Mouse (Mus musculus): ENCODE measurements around the gene Klf1. TPM values are rescaled to one million over a fixed set of nuclear protein-coding genes. Genes with fewer than 3 reads are reported as not detected.

Klf1 gene
- polyA plus RNA-seq, 1 experiment from 2014 or later = 2.5 TPM

DNA sequence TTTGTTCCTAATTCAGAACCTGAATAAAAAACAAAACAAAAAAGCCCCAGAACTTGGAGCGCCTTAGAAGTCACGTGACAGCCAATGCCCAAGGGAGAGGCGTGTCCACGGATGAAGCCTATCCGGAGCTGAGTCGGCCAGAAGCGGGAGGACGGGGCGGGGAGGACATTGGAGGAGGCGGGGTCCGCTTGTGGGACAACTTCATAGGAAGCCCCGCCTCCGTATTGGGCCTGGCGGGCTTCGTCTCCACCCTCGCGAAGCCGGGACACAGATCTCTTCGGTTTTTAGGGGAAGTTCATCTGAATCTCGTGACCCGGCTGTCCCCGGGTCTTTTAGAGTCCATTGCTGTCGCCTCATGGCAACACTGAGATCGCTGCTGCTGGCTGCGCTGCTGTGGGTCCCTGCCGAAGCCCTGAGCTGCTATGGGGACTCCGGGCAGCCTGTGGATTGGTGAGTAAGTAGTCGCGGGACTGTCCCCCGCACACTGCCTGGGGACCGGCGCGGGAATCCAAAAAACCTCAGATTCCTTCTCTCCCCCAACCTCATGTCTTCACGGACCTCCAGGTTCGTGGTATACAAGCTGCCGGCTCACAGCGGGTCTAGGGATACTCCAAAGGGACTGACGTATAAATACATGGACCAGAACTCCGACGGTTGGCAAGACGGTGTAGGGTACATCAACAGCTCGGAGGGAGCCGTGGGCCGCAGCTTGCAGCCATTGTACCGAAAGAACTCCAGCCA is 6.9 kb downstream of the Klf1 start, which contains the start of gene Dnase2a:
TSS of gene Dnase2a (plus strand) at position 140 of the 741 bp plus-strand sequence.
- peak within 1 kb of the TSS; percentile 48 for H3K9ac ChIP-seq
- peak; percentile 92 for ATAC-seq (ENCODE audit: insufficient number of reproducible peaks, low FRiP score, low TSS enrichment, low read depth)
- H3K36me3 ChIP-seq = 0 out of 2 replicates have a peak, but pooled peaks cover 3% of the 10 kb centered on the region
- peak within 1 kb of the TSS; percentile 71 for H3K4me2 ChIP-seq
- H3K27ac ChIP-seq = peak within 1 kb of the TSS; percentile 35
- H3K27me3 ChIP-seq = peaks cover 35% of the 10 kb centered on the region
- under 1% methylated on average over 45 of the region's 45 CpGs for WGBS
- H3K9me3 ChIP-seq = no peaks in the 10 kb centered on the region
- peak within 1 kb of the TSS; percentile 55 for H3K4me3 ChIP-seq
- H3K4me1 ChIP-seq = peaks cover 31% of the 10 kb centered on the region

GRCm38 (mm10) chr8:84909162-84909767 is 7.5 kb downstream of the Klf1 start:
- Histone ChIP-seq H3K9me3 (no peaks in the 10 kb centered on the region), H3K27me3 (peaks cover 39% of the 10 kb centered on the region), H3K36me3 (0 out of 2 replicates have a peak, but pooled peaks cover 3% of the 10 kb centered on the region), H3K4me3 (peak overlapping the region; percentile 55), H3K27ac (no peak overlapping the region), H3K9ac (peak overlapping the region; percentile 48), H3K4me1 (peaks cover 31% of the 10 kb centered on the region), H3K4me2 (peak overlapping the region; percentile 71)
- WGBS = 46% methylated on average over 20 of the region's 20 CpGs
- ATAC-seq (ENCODE audit: insufficient number of reproducible peaks, low FRiP score, low TSS enrichment, low read depth) = no peak

- 39% methylated on average over 5 of the region's 5 CpGs for WGBS
- peaks cover 39% of the 10 kb centered on the region for H3K27me3 ChIP-seq
- 0 out of 2 replicates have a peak, but pooled peaks cover 3% of the 10 kb centered on the region for H3K36me3 ChIP-seq
- ATAC-seq (ENCODE audit: insufficient number of reproducible peaks, low FRiP score, low TSS enrichment, low read depth) = no peak
- no peaks in the 10 kb centered on the region for H3K9me3 ChIP-seq
- H3K4me1 ChIP-seq = peaks cover 31% of the 10 kb centered on the region
- no peak overlapping the region for H3K4me3 ChIP-seq
- no peak overlapping the region for H3K9ac ChIP-seq
- H3K27ac ChIP-seq = no peak overlapping the region
- H3K4me2 ChIP-seq = no peak overlapping the region; the same call in 1 of the 2 replicates
Observed at GRCm38 (mm10) chr8:84909949-84910348, 8.2 kb downstream of the Klf1 start.

DNA sequence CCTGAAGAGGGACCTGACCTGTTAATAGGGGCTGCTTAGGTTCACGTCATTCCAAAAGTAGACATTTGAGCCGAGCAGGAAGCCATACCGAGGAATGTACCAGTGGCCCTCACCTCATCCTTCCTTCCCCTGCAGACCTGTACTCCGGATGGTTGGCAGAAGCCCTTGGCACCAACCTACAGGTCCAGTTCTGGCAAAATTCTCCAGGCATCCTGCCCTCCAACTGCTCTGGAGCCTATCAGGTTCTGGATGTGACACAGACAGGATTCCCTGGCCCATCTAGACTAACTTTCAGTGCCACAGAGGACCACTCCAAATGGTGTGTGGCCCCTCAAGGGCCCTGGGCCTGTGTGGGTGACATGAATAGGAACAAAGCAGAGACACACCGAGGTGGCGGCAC is 8.8 kb downstream of the Klf1 start:
- 85% methylated on average over 6 of the region's 6 CpGs for WGBS

GRCm38 (mm10) chr8:84911854-84912253 is 10.1 kb downstream of the Klf1 start:
- 0 out of 2 replicates have a peak, but pooled peaks cover 3% of the 10 kb centered on the region for H3K36me3 ChIP-seq
- ATAC-seq (ENCODE audit: insufficient number of reproducible peaks, low FRiP score, low TSS enrichment, low read depth) = no peak
- peaks cover 54% of the 10 kb centered on the region for H3K27me3 ChIP-seq
- no peak overlapping the region for H3K9ac ChIP-seq
- no peak overlapping the region for H3K4me3 ChIP-seq
- H3K9me3 ChIP-seq = no peaks in the 10 kb centered on the region
- H3K27ac ChIP-seq = no peak overlapping the region
- WGBS = 82% methylated on average over 9 of the region's 9 CpGs
- H3K4me2 ChIP-seq = no peak overlapping the region
- peaks cover 31% of the 10 kb centered on the region for H3K4me1 ChIP-seq

More for the DNA sequence above, 8.8 kb downstream of the Klf1 start:
- H3K27ac ChIP-seq = no peak overlapping the region
- peaks cover 31% of the 10 kb centered on the region for H3K4me1 ChIP-seq
- H3K9ac ChIP-seq = no peak overlapping the region
- peaks cover 41% of the 10 kb centered on the region for H3K27me3 ChIP-seq
- 0 out of 2 replicates have a peak, but pooled peaks cover 3% of the 10 kb centered on the region for H3K36me3 ChIP-seq
- no peak overlapping the region for H3K4me3 ChIP-seq
- ATAC-seq (ENCODE audit: insufficient number of reproducible peaks, low FRiP score, low TSS enrichment, low read depth) = no peak
- no peaks in the 10 kb centered on the region for H3K9me3 ChIP-seq
- H3K4me2 ChIP-seq = no peak overlapping the region

- WGBS = 21% methylated on average over 27 of the region's 27 CpGs
- H3K9ac ChIP-seq = no peak overlapping the region
- 0 out of 2 replicates have a peak, but pooled peaks cover 3% of the 10 kb centered on the region for H3K36me3 ChIP-seq
- no peak overlapping the region for H3K27ac ChIP-seq
- peaks cover 56% of the 10 kb centered on the region for H3K27me3 ChIP-seq
- no peaks in the 10 kb centered on the region for H3K9me3 ChIP-seq
- H3K4me3 ChIP-seq = peak overlapping the region; percentile 41
- no peak for ATAC-seq (ENCODE audit: insufficient number of reproducible peaks, low FRiP score, low TSS enrichment, low read depth)
- peak overlapping the region; percentile 83 for H3K4me2 ChIP-seq
- peaks cover 31% of the 10 kb centered on the region for H3K4me1 ChIP-seq
Observed at GRCm38 (mm10) chr8:84912391-84912790, 10.7 kb downstream of the Klf1 start.

- H3K4me3 ChIP-seq = peak overlapping the region; percentile 41
- H3K36me3 ChIP-seq = 0 out of 2 replicates have a peak, but pooled peaks cover 3% of the 10 kb centered on the region
- ATAC-seq (ENCODE audit: insufficient number of reproducible peaks, low FRiP score, low TSS enrichment, low read depth) = no peak
- peaks cover 62% of the 10 kb centered on the region for H3K27me3 ChIP-seq
- WGBS = 1% methylated on average over 55 of the region's 55 CpGs
- no peak overlapping the region for H3K27ac ChIP-seq
- peaks cover 33% of the 10 kb centered on the region for H3K4me1 ChIP-seq
- 0 out of 2 replicates have a peak overlapping the region, but pooled peaks have one; percentile 21 for H3K9ac ChIP-seq
- H3K9me3 ChIP-seq = no peaks in the 10 kb centered on the region
- H3K4me2 ChIP-seq = peak overlapping the region; percentile 83
Observed at GRCm38 (mm10) chr8:84912895-84913501, 11.3 kb downstream of the Klf1 start.

GRCm38 (mm10) chr8:84913502-84913900 is 11.8 kb downstream of the Klf1 start:
- Histone ChIP-seq H3K9me3 (no peaks in the 10 kb centered on the region), H3K27ac (no peak overlapping the region), H3K27me3 (peaks cover 67% of the 10 kb centered on the region), H3K4me1 (peaks cover 33% of the 10 kb centered on the region), H3K9ac (no peak overlapping the region), H3K36me3 (0 out of 2 replicates have a peak, but pooled peaks cover 3% of the 10 kb centered on the region), H3K4me2 (peak overlapping the region; percentile 83), H3K4me3 (peak overlapping the region; percentile 41)
- no peak for ATAC-seq (ENCODE audit: insufficient number of reproducible peaks, low FRiP score, low TSS enrichment, low read depth)
- WGBS = 8% methylated on average over 9 of the region's 9 CpGs

- no peak for ATAC-seq (ENCODE audit: insufficient number of reproducible peaks, low FRiP score, low TSS enrichment, low read depth)
- 30% methylated on average over 4 of the region's 4 CpGs for WGBS
Observed at GRCm38 (mm10) chr8:84913960-84914359, 12.2 kb downstream of the Klf1 start.

GRCm38 (mm10) chr8:84915269-84915668 is 13.5 kb downstream of the Klf1 start:
- Histone ChIP-seq H3K27ac (no peak overlapping the region), H3K4me3 (no peak overlapping the region), H3K4me2 (no peak overlapping the region), H3K36me3 (0 out of 2 replicates have a peak, but pooled peaks cover 3% of the 10 kb centered on the region), H3K27me3 (peaks cover 65% of the 10 kb centered on the region), H3K4me1 (peaks cover 18% of the 10 kb centered on the region), H3K9me3 (no peaks in the 10 kb centered on the region), H3K9ac (no peak overlapping the region)
- WGBS = 78% methylated on average over 8 of the region's 8 CpGs
- no peak for ATAC-seq (ENCODE audit: insufficient number of reproducible peaks, low FRiP score, low TSS enrichment, low read depth)

More at GRCm38 (mm10) chr8:84913960-84914359, 12.2 kb downstream of the Klf1 start:
- no peaks in the 10 kb centered on the region for H3K9me3 ChIP-seq
- 0 out of 2 replicates have a peak, but pooled peaks cover 3% of the 10 kb centered on the region for H3K36me3 ChIP-seq
- no peak overlapping the region for H3K9ac ChIP-seq
- H3K4me1 ChIP-seq = peaks cover 31% of the 10 kb centered on the region
- H3K27ac ChIP-seq = no peak overlapping the region
- no peak overlapping the region; the same call in 1 of the 2 replicates for H3K4me3 ChIP-seq
- peaks cover 70% of the 10 kb centered on the region for H3K27me3 ChIP-seq
- H3K4me2 ChIP-seq = peak overlapping the region; percentile 83; the same call in 1 of the 2 replicates

DNA sequence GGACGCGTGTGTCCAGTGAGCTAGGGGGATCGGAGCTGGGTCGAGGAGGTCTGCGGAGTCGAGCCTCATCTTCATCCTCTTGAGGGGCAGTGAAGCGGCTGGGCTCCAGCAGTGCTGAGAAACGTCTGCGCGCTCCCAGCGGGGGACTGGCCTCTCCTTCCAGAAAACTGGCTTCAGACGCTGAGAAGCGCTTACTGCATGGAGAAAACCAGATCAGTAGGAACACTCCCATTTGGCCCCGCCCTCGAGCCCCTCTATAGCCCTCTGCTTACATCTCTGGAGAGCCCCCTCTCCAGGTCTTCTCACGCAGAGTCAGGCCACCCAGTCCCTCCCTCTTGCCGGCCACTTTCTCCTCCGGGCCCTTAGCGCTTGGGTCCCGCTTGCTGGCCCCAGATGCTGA is 16.1 kb downstream of the Klf1 start:
- Histone ChIP-seq H3K9me3 (no peaks in the 10 kb centered on the region), H3K4me1 (peaks cover 11% of the 10 kb centered on the region), H3K36me3 (no peaks in the 10 kb centered on the region), H3K27ac (no peak overlapping the region), H3K27me3 (peaks cover 43% of the 10 kb centered on the region), H3K4me2 (no peak overlapping the region), H3K9ac (no peak overlapping the region), H3K4me3 (no peak overlapping the region)
- WGBS = 38% methylated on average over 20 of the region's 20 CpGs
- ATAC-seq (ENCODE audit: insufficient number of reproducible peaks, low FRiP score, low TSS enrichment, low read depth) = no peak

Data from limb, embryonic 15.5 days (tissue).